Mouse (Mus musculus): Measurements from ENCODE around the gene Papolg. TPM values are rescaled to one million over a fixed set of nuclear protein-coding genes. Genes with fewer than 3 reads are reported as not detected.

The Papolg gene
- polyA plus RNA-seq, 2 experiments = 3.1 to 4.4 TPM

DNA sequence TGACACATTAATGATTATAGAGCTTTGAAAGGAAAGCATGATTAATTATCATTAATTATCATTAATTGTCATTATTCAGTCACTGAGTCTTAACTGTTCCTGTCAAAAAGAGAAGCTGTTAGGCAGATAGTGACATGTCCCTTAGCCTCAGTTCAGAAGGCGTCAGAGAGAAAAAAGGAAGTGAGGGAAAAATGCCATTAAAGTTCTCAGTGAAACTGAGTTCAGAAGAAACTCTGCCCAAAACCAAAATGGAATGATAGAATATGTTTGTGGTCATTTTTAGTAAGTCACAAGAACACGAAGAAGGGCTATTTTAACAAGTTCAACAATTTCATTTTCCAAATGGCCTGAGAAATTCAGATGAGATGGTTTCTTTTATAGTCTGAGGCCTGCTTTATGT, 74.1 kb downstream of the Papolg start:
- Histone ChIP-seq H3K4me3 (ENCODE audit: insufficient read depth in 1 of 2, low read depth in 2 of 2, low read length in 2 of 2) (no peak overlapping the region), H3K9ac (replicated peaks) (no peak overlapping the region), H3K4me2 (ENCODE audit: low read depth) (no peak overlapping the region), H3K27ac (no peak overlapping the region), H3K4me1 (replicated peaks; ENCODE audit: control insufficient read depth in 2 of 2, insufficient read depth in 2 of 2, low read length in 1 of 2) (no peaks in the 10 kb centered on the region), H3K36me3 (replicated peaks; ENCODE audit: control insufficient read depth, insufficient read depth, low read depth) (no peaks in the 10 kb centered on the region), H3K27me3 (ENCODE audit: control insufficient read depth, insufficient read depth, low read length) (no peaks in the 10 kb centered on the region), H3K9me3 (ENCODE audit: control insufficient read depth, low read length) (no peaks in the 10 kb centered on the region)
- WGBS (ENCODE audit: insufficient replicate concordance) = 31% methylated on average over 2 of the region's 2 CpGs
- no peak for DNase-seq (ENCODE audit: low read depth in 3 of 3, low spot score in 3 of 3)
- TF ChIP-seq CTCF (IDR thresholded peaks at IDR 0.05; ENCODE audit: low read depth) (no peak), EP300 (IDR thresholded peaks at IDR 0.05; ENCODE audit: low read depth) (no peak)
- no peak for ATAC-seq (ENCODE audit: insufficient read depth)

DNA sequence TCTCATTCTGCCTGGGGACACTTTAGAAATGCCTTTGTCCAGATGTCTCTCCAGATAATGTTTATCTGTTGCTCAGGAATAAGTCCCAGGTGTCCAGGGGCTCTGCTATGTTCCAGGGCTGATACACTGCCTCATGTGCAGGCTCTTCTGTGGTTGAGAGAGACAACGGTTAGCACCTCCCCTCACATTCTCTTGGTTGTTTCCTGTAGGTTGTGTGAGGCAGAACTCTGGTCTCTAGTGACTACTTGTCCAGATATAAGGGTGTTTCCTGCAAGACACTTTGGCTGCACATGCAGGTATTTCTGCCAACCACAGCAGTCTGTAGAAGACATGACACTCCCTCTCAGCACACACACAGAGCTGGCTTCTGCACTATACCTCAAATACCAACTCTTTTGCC, 76.3 kb downstream of the Papolg start:
- Histone ChIP-seq H3K4me3 (ENCODE audit: insufficient read depth in 1 of 2, low read depth in 2 of 2, low read length in 2 of 2) (no peak overlapping the region), H3K36me3 (replicated peaks; ENCODE audit: control insufficient read depth, insufficient read depth, low read depth) (no peaks in the 10 kb centered on the region), H3K9me3 (ENCODE audit: control insufficient read depth, low read length) (no peaks in the 10 kb centered on the region), H3K27ac (no peak overlapping the region), H3K4me1 (replicated peaks; ENCODE audit: control insufficient read depth in 2 of 2, insufficient read depth in 2 of 2, low read length in 1 of 2) (no peaks in the 10 kb centered on the region), H3K27me3 (ENCODE audit: control insufficient read depth, insufficient read depth, low read length) (no peaks in the 10 kb centered on the region), H3K9ac (replicated peaks) (no peak overlapping the region), H3K4me2 (ENCODE audit: low read depth) (no peak overlapping the region)
- ATAC-seq (ENCODE audit: insufficient read depth) = no peak
- TF ChIP-seq EP300 (IDR thresholded peaks at IDR 0.05; ENCODE audit: low read depth) (no peak), CTCF (IDR thresholded peaks at IDR 0.05; ENCODE audit: low read depth) (no peak)
- DNase-seq (ENCODE audit: low read depth in 3 of 3, low spot score in 3 of 3) = no peak
- 16% methylated on average over 1 of the region's 1 CpGs for WGBS (ENCODE audit: insufficient replicate concordance)

Other genes with a start within 250 kb of the Papolg start
- 3.2 and 6.1 TPM in 2 replicates for gene Pus10, start 229.6 kb downstream of the Papolg start, polyA plus RNA-seq (2012; rRNA removed)
- gene Pus10, start 229.6 kb downstream of the Papolg start, polyA plus RNA-seq (2014; fragmentation: Nextera tagmentation; extraction: Ambion mirVana) = 13.6 and 14.9 TPM in 2 replicates
- 2.7 and 3.5 TPM in 2 replicates for gene Pex13, start 229.3 kb downstream of the Papolg start, polyA plus RNA-seq (2012; rRNA removed)
- gene Pex13, start 229.3 kb downstream of the Papolg start, polyA plus RNA-seq (2014; fragmentation: Nextera tagmentation; extraction: Ambion mirVana) = 12.2 and 13.0 TPM in 2 replicates
- 0.52 and 0.55 TPM in 2 replicates for gene Rel, start 124.3 kb downstream of the Papolg start, polyA plus RNA-seq (2012; rRNA removed)
- 0.37 and 0.52 TPM in 2 replicates for gene Rel, start 124.3 kb downstream of the Papolg start, polyA plus RNA-seq (2014; fragmentation: Nextera tagmentation; extraction: Ambion mirVana)
- gene A830031A19Rik, start 179.8 kb upstream of the Papolg start, polyA plus RNA-seq (2012; rRNA removed) = not detected in 2 replicates
- gene A830031A19Rik, start 179.8 kb upstream of the Papolg start, polyA plus RNA-seq (2014; fragmentation: Nextera tagmentation; extraction: Ambion mirVana) = not detected in 2 replicates
- gene Bcl11a, start 182.8 kb upstream of the Papolg start, polyA plus RNA-seq (2012; rRNA removed) = 10.9 and 13.0 TPM in 2 replicates
- 29.4 and 33.0 TPM in 2 replicates for gene Bcl11a, start 182.8 kb upstream of the Papolg start, polyA plus RNA-seq (2014; fragmentation: Nextera tagmentation; extraction: Ambion mirVana)

Data from liver, embryonic 14.5 days (tissue).